Mouse (Mus musculus) G1E (cell line): Measurements from ENCODE around the gene Col25a1.

Experiments
- CTCF ChIP-seq: IDR thresholded peaks from 2 replicates; pipeline ENCODE4 v1.5.1; 2012; ENCODE audit warnings: low read depth, low read length, inconsistent platforms, mixed read lengths
- GATA1 ChIP-seq: IDR thresholded peaks from 2 replicates; pipeline ENCODE4 v1.6.1; 2012; ENCODE audit warnings: borderline replicate concordance, low read length, inconsistent platforms, mixed read lengths
- TAL1 ChIP-seq: conservative IDR thresholded peaks from 2 replicates; pipeline ENCODE4 v1.6.1; 2012; ENCODE audit warnings: low read depth, low read length, inconsistent platforms, mixed read lengths

DNA sequence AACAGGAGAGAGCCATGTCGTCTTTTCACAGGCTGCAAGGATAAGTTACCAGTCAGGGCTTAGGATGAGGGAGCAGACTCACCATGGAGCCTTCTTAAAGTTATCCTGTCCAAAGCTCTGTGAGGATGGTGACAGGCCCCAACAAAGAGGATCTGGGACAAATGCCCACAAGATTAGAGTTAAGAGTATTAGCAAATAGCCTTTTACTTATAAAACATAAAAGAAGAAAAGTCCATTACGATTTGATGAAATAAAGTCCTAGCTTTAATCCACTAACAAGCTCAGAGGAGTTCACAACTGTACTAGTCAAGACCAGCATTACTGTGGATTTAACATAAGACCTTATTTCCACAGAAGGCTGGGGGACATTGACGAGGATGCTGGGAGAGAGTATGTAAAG lies 26.2 kb downstream of the Col25a1 start:
- TF ChIP-seq CTCF: no peak
- TF ChIP-seq GATA1: no peak
- no peak for TF ChIP-seq TAL1
